Mouse (Mus musculus): ENCODE results near the gene Ptges2.

DNA sequence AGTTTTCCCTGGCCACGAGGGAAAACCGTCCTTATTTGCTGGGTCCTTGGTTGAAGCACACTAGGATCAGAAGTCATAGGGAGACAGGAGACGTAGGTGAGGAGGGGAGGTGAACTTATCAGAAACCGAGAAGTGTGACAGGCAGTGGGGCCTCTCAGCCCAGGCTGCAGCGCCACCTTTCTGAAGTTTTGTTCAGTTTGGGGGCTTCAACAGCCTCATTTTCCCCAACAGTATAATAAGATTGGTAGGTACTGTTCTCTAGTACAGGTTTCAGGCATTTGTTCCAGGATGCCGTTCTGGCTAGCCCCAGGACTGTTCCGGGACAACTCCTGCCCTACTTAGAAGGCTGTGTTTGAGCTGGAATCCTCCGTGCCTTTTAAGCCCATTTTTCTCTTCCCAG, 723 bp upstream of the Ptges2 start:
- TF ChIP-seq CTCF (IDR thresholded peaks at IDR 0.05; ENCODE audit: low read depth) (peak; percentile 72), EP300 (optimal IDR thresholded peaks at IDR 0.05) (no peak)
